Mouse (Mus musculus) heart, postnatal 4 days (tissue): Measurements from ENCODE around the gene Rab15. TPM values are rescaled to one million over a fixed set of nuclear protein-coding genes. Genes with fewer than 3 reads are reported as not detected.
A peak's percentile ranks its signal among the peaks of the same experiment; 100 is the strongest.

Experiments used
- DNase-seq: peaks from one replicate; pipeline ENCODE4 v3.0.0; 2021
- total RNA-seq, 2 experiments: library from RNA; stranded (reverse); gene quantifications; 2 replicates each; pipeline ENCODE4 v1.2.3; 2021

Gene Rab15
- total RNA-seq, 2 experiments from 2014 or later = 2.6 to 3.6 TPM

GRCm38 (mm10) chr12:76778305-76779083 lies 44.2 kb downstream of the Rab15 start:
- no peak for DNase-seq

- no peak for DNase-seq
These were observed 44.9 kb downstream of the Rab15 start for GRCm38 (mm10) chr12:76777845-76778244.

- no peak for DNase-seq
These were observed 45.8 kb downstream of the Rab15 start for GRCm38 (mm10) chr12:76776898-76777297.

GRCm38 (mm10) chr12:76775132-76775531 lies 47.6 kb downstream of the Rab15 start:
- no peak for DNase-seq

- no peak for DNase-seq
These were observed 48.1 kb downstream of the Rab15 start for GRCm38 (mm10) chr12:76774652-76775051.

- DNase-seq = no peak
These were observed 51.2 kb downstream of the Rab15 start for GRCm38 (mm10) chr12:76771540-76771939.

- no peak for DNase-seq
These were observed 51.7 kb downstream of the Rab15 start for GRCm38 (mm10) chr12:76770841-76771500.

- DNase-seq = no peak
These were observed 56.6 kb downstream of the Rab15 start for GRCm38 (mm10) chr12:76765901-76766630.

- DNase-seq = peak; percentile 93
These were observed 57.3 kb downstream of the Rab15 start, which contains the start of the genes Churc1 and Fntb for GRCm38 (mm10) chr12:76765354-76765851. Gene Churc1 (plus strand): TSS chr12:76765538. Gene Fntb (plus strand): TSS chr12:76765589.

GRCm38 (mm10) chr12:76752652-76753318 lies 69.9 kb downstream of the Rab15 start:
- DNase-seq = peak; percentile 48

- DNase-seq = no peak
These were observed 71.7 kb downstream of the Rab15 start for GRCm38 (mm10) chr12:76750866-76751459.

Other genes starting within 250 kb of the Rab15 start
- gene Sptb, start 112.4 kb downstream of the Rab15 start, total RNA-seq = 10 to 100 TPM; 62.2 to 62.6 TPM
- gene Churc1, start 57.4 kb downstream of the Rab15 start, total RNA-seq = 10 to 100 TPM; 83.0 to 86.7 TPM
- 10 to 100 TPM; 18.4 to 20.7 TPM for gene Fntb, start 57.3 kb downstream of the Rab15 start, total RNA-seq
- gene Gpx2, start 27.4 kb downstream of the Rab15 start, total RNA-seq = not detected
- gene Max, start 139.3 kb upstream of the Rab15 start, total RNA-seq = 10 to 100 TPM; 37.6 to 41.1 TPM